Mouse (Mus musculus): ENCODE results near the gene Eva1a.

The Eva1a gene

DNA sequence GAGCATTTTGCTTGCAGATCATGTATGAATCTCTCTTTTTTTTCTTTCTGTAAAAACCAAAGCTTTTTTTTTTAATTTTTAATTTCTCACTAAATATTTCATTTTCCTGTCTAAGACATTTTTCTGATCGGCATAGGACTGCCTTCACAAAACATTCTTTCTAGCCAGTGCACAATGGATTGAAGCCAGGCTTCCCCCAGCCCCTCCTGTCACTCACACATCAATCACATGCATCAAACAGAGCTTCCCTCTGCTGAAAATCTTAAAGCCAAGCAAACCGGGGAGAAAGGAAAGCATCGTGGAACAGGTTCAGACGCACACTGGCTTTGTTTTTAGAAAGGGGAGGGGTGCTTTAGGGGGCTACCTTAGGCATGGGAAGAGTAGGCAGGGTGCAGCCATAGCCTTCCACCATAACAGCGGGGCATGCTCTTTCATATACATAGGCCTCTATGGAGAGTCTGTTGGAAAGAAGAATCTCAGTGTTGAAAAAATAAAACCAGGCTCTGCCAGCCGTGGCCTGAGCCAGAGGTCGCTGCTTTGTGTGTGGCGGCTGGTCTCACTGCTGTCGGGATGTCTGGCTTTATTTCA lies 88.9 kb downstream of the Eva1a start:
- peak in 1 of 2 experiments; percentile 22 for DNase-seq

DNA sequence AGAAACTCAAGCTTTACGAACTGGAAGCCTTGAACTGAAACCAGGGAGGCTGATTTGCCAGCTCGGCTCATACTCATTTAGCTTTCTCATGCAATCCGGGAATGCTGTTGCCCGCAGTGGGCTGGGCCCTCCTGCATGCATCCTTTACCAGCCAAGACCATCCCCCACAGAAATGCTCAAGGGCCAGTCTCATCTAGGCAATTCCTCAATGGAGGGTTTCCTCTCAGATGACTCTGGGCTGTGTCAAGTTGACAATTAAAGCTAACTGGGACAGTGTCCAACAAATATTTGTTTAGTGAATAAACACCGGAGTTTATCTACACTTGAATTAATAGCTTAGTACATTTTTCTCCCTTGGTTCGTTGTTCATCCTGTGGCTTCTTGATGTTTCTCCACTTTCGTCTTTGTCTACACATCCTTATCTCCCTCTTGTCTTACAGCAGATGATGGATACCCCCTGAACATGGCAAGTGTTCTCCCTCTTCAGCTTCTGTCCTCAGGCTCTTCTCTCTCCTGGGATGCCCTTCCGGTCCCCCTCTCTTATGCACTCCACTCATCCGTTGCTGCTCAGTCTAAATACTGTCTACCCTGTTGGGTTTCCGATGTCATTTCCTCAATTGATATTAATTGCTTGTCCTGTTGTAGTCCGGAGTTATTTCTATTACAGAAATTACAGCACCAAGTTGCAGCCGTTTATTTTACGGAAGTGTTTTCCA lies 92.2 kb downstream of the Eva1a start:
- no peak for DNase-seq

DNA sequence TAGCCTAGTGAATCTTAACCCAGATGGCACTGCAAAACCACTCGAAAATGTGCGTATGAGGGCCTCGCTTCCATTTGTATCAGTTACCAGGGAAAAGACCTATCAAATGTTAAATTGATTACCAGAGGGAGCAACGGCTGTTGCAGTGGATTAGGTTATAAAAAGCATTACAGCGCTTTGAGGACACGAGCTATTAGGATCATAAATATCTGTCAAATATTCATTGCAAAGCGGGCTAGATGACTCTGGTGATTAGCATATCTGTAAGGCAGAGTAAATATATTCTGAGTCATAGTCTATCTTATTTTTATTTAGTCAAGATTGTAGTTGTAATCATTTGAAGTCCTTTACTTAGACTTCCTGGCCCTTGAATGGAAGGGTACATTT lies 92.7 kb downstream of the Eva1a start:
- DNase-seq, result no peak

DNA sequence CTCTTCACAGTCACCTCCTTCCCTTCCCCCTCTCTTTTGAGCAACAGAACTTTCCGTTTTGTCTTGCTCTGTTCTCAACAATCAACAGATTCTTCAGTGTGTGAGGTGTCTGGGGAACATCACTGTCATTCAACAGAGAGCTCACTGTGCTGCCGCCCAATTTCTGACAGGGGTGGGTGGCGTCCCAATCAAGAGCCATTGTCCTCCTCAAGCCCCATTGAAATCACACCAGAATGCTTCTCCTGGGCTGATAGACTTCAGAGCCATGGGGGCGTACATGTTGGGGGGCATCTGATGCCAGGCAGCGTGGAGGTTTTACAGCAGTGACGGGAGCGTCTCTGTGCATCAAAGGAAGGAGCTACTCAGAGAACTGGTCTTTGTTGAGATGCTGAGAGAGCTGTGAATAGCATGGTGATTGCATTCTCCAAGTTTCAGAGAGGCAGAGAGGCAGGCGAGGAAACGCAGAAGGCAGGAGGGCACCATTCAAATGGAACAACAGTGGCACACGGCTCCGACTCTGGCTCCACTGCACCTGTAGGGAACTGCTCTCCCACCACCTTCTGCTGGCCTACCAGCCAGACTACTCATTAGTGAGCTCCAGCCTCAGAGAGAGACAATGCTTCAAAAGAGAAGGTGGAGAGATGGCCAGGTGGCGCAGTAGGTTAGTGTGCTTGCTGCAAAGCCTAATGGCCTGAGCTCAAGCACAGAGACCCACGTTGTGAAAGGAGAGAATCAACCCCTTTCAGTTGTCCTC lies 95.3 kb downstream of the Eva1a start:
- DNase-seq, result no peak
